Mouse (Mus musculus) intestine, postnatal 0 days (tissue): ENCODE measurements around the gene Trim23. TPM values are rescaled to one million over a fixed set of nuclear protein-coding genes. Genes with fewer than 3 reads are reported as not detected.

ENCODE experiments used
- ATAC-seq: fragments of 200-750 bp; cut with Nextera tagmentation; 2 replicates; pipeline ENCODE4 v1.8.0; 2017; ENCODE audit warnings: mild to moderate bottlenecking, moderate TSS enrichment, moderate library complexity
- H3K27ac ChIP-seq: fragments of 300-500 bp; sonication (generic); 2 replicates; pipeline ENCODE4 v1.5.1; 2014; ENCODE audit warnings: mild to moderate bottlenecking, low read depth, low read length, moderate library complexity
- H3K27me3 ChIP-seq: fragments of 300-500 bp; sonication (generic); replicated peaks from 2 replicates; pipeline ENCODE4 v1.6.1; 2014; ENCODE audit warnings: low read length, mixed read lengths; ENCODE audit not compliant: control insufficient read depth, insufficient read depth
- H3K36me3 ChIP-seq: fragments of 300-500 bp; sonication (generic); 2 replicates; pipeline ENCODE4 v1.6.1; 2014; ENCODE audit warnings: mild to moderate bottlenecking, moderate library complexity; ENCODE audit not compliant: control insufficient read depth, insufficient read depth
- H3K4me1 ChIP-seq: fragments of 300-500 bp; sonication (generic); replicated peaks from 2 replicates; pipeline ENCODE4 v1.6.1; 2014; ENCODE audit warnings: antibody characterized with exemption, low read length, mixed read lengths; ENCODE audit not compliant: control insufficient read depth, insufficient read depth
- H3K4me2 ChIP-seq: fragments of 300-500 bp; sonication (generic); replicated peaks from 2 replicates; pipeline ENCODE4 v1.6.1; 2014; ENCODE audit warnings: low read depth, mild to moderate bottlenecking, moderate library complexity
- H3K4me3 ChIP-seq: fragments of 300-500 bp; sonication (generic); 2 replicates; pipeline ENCODE4 v1.5.1; 2014; ENCODE audit warnings: low read depth, low read length
- H3K9ac ChIP-seq: fragments of 300-500 bp; sonication (generic); 2 replicates; pipeline ENCODE4 v1.6.1; 2014; ENCODE audit warnings: mild to moderate bottlenecking, low read depth, low read length
- H3K9me3 ChIP-seq: fragments of 300-500 bp; sonication (generic); 2 replicates; pipeline ENCODE4 v1.6.1; 2016; ENCODE audit warnings: mixed run types; ENCODE audit not compliant: control insufficient read depth
- CTCF ChIP-seq: sonication (generic); IDR thresholded peaks from 2 replicates; pipeline ENCODE4 v1.5.1; 2016; ENCODE audit warnings: low read depth, mild to moderate bottlenecking, control low read depth, antibody characterized with exemption, moderate library complexity
- WGBS: fragments of 180-500 bp; shearing (Covaris S2); extraction: QIAGEN DNeasy Blood & Tissue Kit; methylation state at CpG from one replicate; pipeline ENCODE4 v1.1.7; 2014; 5-methylcytosine and 5-hydroxymethylcytosine counted together
- polyA plus RNA-seq: library from polyadenylated mRNA; unstranded; fragments of >200 nt; fragmentation: Nextera tagmentation; extraction: Ambion mirVana; gene quantifications from 2 replicates; pipeline ENCODE4 v1.2.1, GENCODE M21; 2015

Trim23 gene
- polyA plus RNA-seq: 4.9 and 5.4 TPM in 2 replicates

- Histone ChIP-seq H3K36me3 (peaks cover 4% of the 10 kb centered on the region; the same call in 1 of the 2 replicates), H3K9me3 (no peaks in the 10 kb centered on the region)
- under 1% methylated on average over 38 of the region's 38 CpGs for WGBS
Observed at GRCm38 (mm10) chr13:104178650-104179121, at the start of gene Trim23. Trim23 (plus strand) TSS chr13:104178797.

GRCm38 (mm10) chr13:104132561-104132960 is 46.0 kb upstream of the Trim23 start:
- WGBS: 91% methylated on average over 2 of the region's 2 CpGs
- ATAC-seq: no peak
- Histone ChIP-seq H3K4me3 (no peak overlapping the region), H3K27me3 (no peaks in the 10 kb centered on the region), H3K36me3 (no peaks in the 10 kb centered on the region), H3K27ac (no peak overlapping the region), H3K9ac (no peak overlapping the region), H3K4me2 (no peak overlapping the region), H3K4me1 (no peaks in the 10 kb centered on the region), H3K9me3 (no peaks in the 10 kb centered on the region)
- no peak for TF ChIP-seq CTCF

More at GRCm38 (mm10) chr13:104178650-104179121, at the start of gene Trim23:
- peak within 1 kb of the TSS; percentile 83 for H3K27ac ChIP-seq
- TF ChIP-seq CTCF: peak; percentile 66
- 0 out of 2 replicates have a peak, but pooled peaks cover 4% of the 10 kb centered on the region for H3K4me1 ChIP-seq
- no peaks in the 10 kb centered on the region for H3K27me3 ChIP-seq
- peak; percentile 99 for ATAC-seq
- peak within 1 kb of the TSS; percentile 80 for H3K4me2 ChIP-seq
- peak within 1 kb of the TSS; percentile 91 for H3K4me3 ChIP-seq
- peak within 1 kb of the TSS; percentile 85 for H3K9ac ChIP-seq

- Histone ChIP-seq H3K4me2 (no peak overlapping the region), H3K27ac (no peak overlapping the region), H3K4me3 (no peak overlapping the region), H3K9me3 (no peaks in the 10 kb centered on the region), H3K36me3 (no peaks in the 10 kb centered on the region), H3K9ac (no peak overlapping the region), H3K27me3 (no peaks in the 10 kb centered on the region), H3K4me1 (no peaks in the 10 kb centered on the region)
- TF ChIP-seq CTCF: no peak
- 85% methylated on average over 4 of the region's 4 CpGs for WGBS
- ATAC-seq: no peak
Observed at GRCm38 (mm10) chr13:104134510-104135085, 44.0 kb upstream of the Trim23 start.

GRCm38 (mm10) chr13:104139369-104140209 is 39.0 kb upstream of the Trim23 start:
- no peak overlapping the region for H3K4me3 ChIP-seq
- ATAC-seq: peak; percentile 22; the same call in 1 of the 2 replicates
- no peaks in the 10 kb centered on the region for H3K4me1 ChIP-seq
- no peak overlapping the region for H3K27ac ChIP-seq
- no peaks in the 10 kb centered on the region for H3K27me3 ChIP-seq
- peak overlapping the region; percentile 45; the same call in 1 of the 2 replicates for H3K4me2 ChIP-seq
- 33% methylated on average over 13 of the region's 13 CpGs for WGBS
- no peaks in the 10 kb centered on the region for H3K9me3 ChIP-seq
- TF ChIP-seq CTCF: peak; percentile 95
- peaks cover 20% of the 10 kb centered on the region; the same call in 1 of the 2 replicates for H3K36me3 ChIP-seq
- H3K9ac ChIP-seq: no peak overlapping the region

- H3K27ac ChIP-seq: no peak overlapping the region
- no peak overlapping the region for H3K4me3 ChIP-seq
- no peaks in the 10 kb centered on the region for H3K27me3 ChIP-seq
- H3K4me1 ChIP-seq: no peaks in the 10 kb centered on the region
- no peak for ATAC-seq
- H3K9me3 ChIP-seq: no peaks in the 10 kb centered on the region
- H3K36me3 ChIP-seq: peaks cover 62% of the 10 kb centered on the region
- no peak overlapping the region for H3K9ac ChIP-seq
- WGBS: 82% methylated on average over 9 of the region's 9 CpGs
- H3K4me2 ChIP-seq: no peak overlapping the region
- TF ChIP-seq CTCF: no peak
Observed at GRCm38 (mm10) chr13:104144871-104145270, 33.7 kb upstream of the Trim23 start.

- Histone ChIP-seq H3K36me3 (peaks cover 61% of the 10 kb centered on the region), H3K9ac (no peak overlapping the region), H3K9me3 (no peaks in the 10 kb centered on the region), H3K4me2 (no peak overlapping the region), H3K27me3 (no peaks in the 10 kb centered on the region), H3K27ac (no peak overlapping the region), H3K4me3 (no peak overlapping the region), H3K4me1 (no peaks in the 10 kb centered on the region)
- no peak for ATAC-seq
- 85% methylated on average over 3 of the region's 3 CpGs for WGBS
- no peak for TF ChIP-seq CTCF
Observed at GRCm38 (mm10) chr13:104145646-104146045, 33.0 kb upstream of the Trim23 start.
